Mouse (Mus musculus) lung, embryonic 16.5 days (tissue): Measurements from ENCODE around the gene Dscam. TPM values are rescaled to one million over a fixed set of nuclear protein-coding genes. Genes with fewer than 3 reads are reported as not detected.

Experiments
- ATAC-seq: fragments of 200-750 bp; cut with Nextera tagmentation; 2 replicates; pipeline ENCODE4 v1.8.0; 2017; ENCODE audit warnings: low read depth, mild to moderate bottlenecking, moderate library complexity
- H3K27ac ChIP-seq: fragments of 300-500 bp; sonication (generic); 2 replicates; pipeline ENCODE4 v1.5.1; 2014; ENCODE audit warnings: mild to moderate bottlenecking, control low read depth, low read length
- H3K27me3 ChIP-seq: fragments of 300-500 bp; sonication (generic); 2 replicates; pipeline ENCODE4 v1.6.1; 2014; ENCODE audit warnings: low read depth, low read length, mixed read lengths; ENCODE audit not compliant: control insufficient read depth, insufficient read depth
- H3K36me3 ChIP-seq: fragments of 300-500 bp; sonication (generic); 2 replicates; pipeline ENCODE4 v1.6.1; 2014; ENCODE audit warnings: low read length; ENCODE audit not compliant: control insufficient read depth, insufficient read depth
- H3K4me1 ChIP-seq: fragments of 300-500 bp; sonication (generic); replicated peaks from 2 replicates; pipeline ENCODE4 v1.6.1; 2014; ENCODE audit warnings: low read length, mixed read lengths; ENCODE audit not compliant: control insufficient read depth, insufficient read depth
- H3K4me2 ChIP-seq: fragments of 300-500 bp; sonication (generic); 2 replicates; pipeline ENCODE4 v1.6.1; 2014; ENCODE audit warnings: low read depth, low read length, control low read depth
- H3K4me3 ChIP-seq: fragments of 300-500 bp; sonication (generic); 2 replicates; pipeline ENCODE4 v1.5.1; 2014; ENCODE audit warnings: mild to moderate bottlenecking, low read length, control low read depth
- H3K9ac ChIP-seq: fragments of 300-500 bp; sonication (generic); 2 replicates; pipeline ENCODE4 v1.6.1; 2014; ENCODE audit warnings: low read length, control low read depth
- H3K9me3 ChIP-seq: fragments of 300-500 bp; sonication (generic); 2 replicates; pipeline ENCODE4 v1.6.1; 2016; ENCODE audit warnings: low read length; ENCODE audit not compliant: control insufficient read depth
- WGBS: fragments of 180-500 bp; shearing (Covaris S2); extraction: QIAGEN DNeasy Blood & Tissue Kit; methylation state at CpG from one replicate; pipeline ENCODE4 v1.1.7; 2014; 5-methylcytosine and 5-hydroxymethylcytosine counted together
- polyA plus RNA-seq: library from polyadenylated mRNA; unstranded; fragments of >200 nt; fragmentation: Nextera tagmentation; extraction: Ambion mirVana; gene quantifications from 2 replicates; pipeline ENCODE4 v1.2.1, GENCODE M21; 2015

The Dscam gene
- polyA plus RNA-seq, 1 experiment from 2014 or later = not detected

- no peak overlapping the region for H3K4me3 ChIP-seq
- 75% methylated on average over 1 of the region's 1 CpGs for WGBS
- no peak for ATAC-seq
- H3K9ac ChIP-seq = no peak overlapping the region
- no peaks in the 10 kb centered on the region for H3K36me3 ChIP-seq
- H3K9me3 ChIP-seq = no peaks in the 10 kb centered on the region
- no peak overlapping the region for H3K27ac ChIP-seq
- no peaks in the 10 kb centered on the region for H3K4me1 ChIP-seq
- H3K27me3 ChIP-seq = no peaks in the 10 kb centered on the region
- H3K4me2 ChIP-seq = no peak overlapping the region
These were observed 364.3 kb downstream of the Dscam start for GRCm38 (mm10) chr16:96806298-96806697.

GRCm38 (mm10) chr16:96802636-96803035 is 367.9 kb downstream of the Dscam start:
- Histone ChIP-seq H3K27ac (no peak overlapping the region), H3K4me3 (no peak overlapping the region), H3K36me3 (no peaks in the 10 kb centered on the region), H3K9ac (no peak overlapping the region), H3K4me2 (no peak overlapping the region), H3K4me1 (no peaks in the 10 kb centered on the region), H3K9me3 (no peaks in the 10 kb centered on the region), H3K27me3 (no peaks in the 10 kb centered on the region)
- ATAC-seq = no peak
- 69% methylated on average over 2 of the region's 2 CpGs for WGBS

GRCm38 (mm10) chr16:96801650-96802237 is 368.8 kb downstream of the Dscam start:
- ATAC-seq = no peak
- H3K27me3 ChIP-seq = no peaks in the 10 kb centered on the region
- H3K4me2 ChIP-seq = no peak overlapping the region
- no peaks in the 10 kb centered on the region for H3K9me3 ChIP-seq
- H3K4me1 ChIP-seq = no peaks in the 10 kb centered on the region
- no peak overlapping the region for H3K27ac ChIP-seq
- H3K4me3 ChIP-seq = no peak overlapping the region
- WGBS = 89% methylated on average over 1 of the region's 1 CpGs
- no peaks in the 10 kb centered on the region for H3K36me3 ChIP-seq
- H3K9ac ChIP-seq = no peak overlapping the region

- no peaks in the 10 kb centered on the region for H3K36me3 ChIP-seq
- H3K4me2 ChIP-seq = no peak overlapping the region
- H3K4me1 ChIP-seq = no peaks in the 10 kb centered on the region
- no peak overlapping the region for H3K9ac ChIP-seq
- no peak overlapping the region for H3K4me3 ChIP-seq
- no peak overlapping the region for H3K27ac ChIP-seq
- no peaks in the 10 kb centered on the region for H3K9me3 ChIP-seq
- H3K27me3 ChIP-seq = no peaks in the 10 kb centered on the region
- no peak for ATAC-seq
- 20% methylated on average over 2 of the region's 2 CpGs for WGBS
These were observed 375.1 kb downstream of the Dscam start for GRCm38 (mm10) chr16:96795431-96795830.

- no peak overlapping the region for H3K4me2 ChIP-seq
- H3K27me3 ChIP-seq = no peaks in the 10 kb centered on the region
- 59% methylated on average over 2 of the region's 2 CpGs for WGBS
- H3K9me3 ChIP-seq = no peaks in the 10 kb centered on the region
- H3K4me1 ChIP-seq = no peaks in the 10 kb centered on the region
- no peak overlapping the region for H3K4me3 ChIP-seq
- H3K27ac ChIP-seq = no peak overlapping the region
- no peaks in the 10 kb centered on the region for H3K36me3 ChIP-seq
- no peak overlapping the region for H3K9ac ChIP-seq
- ATAC-seq = no peak
These were observed 379.2 kb downstream of the Dscam start for GRCm38 (mm10) chr16:96791307-96791706.

DNA sequence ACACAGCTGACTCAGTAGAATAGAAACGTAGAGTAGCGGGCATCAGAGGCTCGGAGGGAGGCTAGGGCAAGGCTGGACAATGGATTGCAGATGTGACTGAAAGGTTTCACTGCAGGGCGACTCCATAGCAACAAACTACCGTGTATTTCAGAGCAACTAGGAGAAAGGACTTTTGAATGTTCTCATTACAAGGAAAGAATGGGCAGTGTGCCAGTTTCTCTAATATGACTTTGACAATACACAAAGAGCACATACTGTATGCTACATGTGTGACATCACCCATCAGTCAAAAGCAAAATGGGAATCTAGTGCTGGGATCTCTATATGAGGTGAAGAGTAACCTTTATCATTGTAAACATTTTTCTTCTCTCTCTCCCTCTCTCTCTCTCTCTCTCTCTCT is 382.3 kb downstream of the Dscam start:
- Histone ChIP-seq H3K4me1 (no peaks in the 10 kb centered on the region), H3K27ac (no peak overlapping the region), H3K4me3 (no peak overlapping the region), H3K36me3 (no peaks in the 10 kb centered on the region), H3K9ac (no peak overlapping the region), H3K4me2 (no peak overlapping the region), H3K9me3 (no peaks in the 10 kb centered on the region), H3K27me3 (no peaks in the 10 kb centered on the region)
- no peak for ATAC-seq
- WGBS = 74% methylated on average over 5 of the region's 5 CpGs

GRCm38 (mm10) chr16:96779021-96779420 is 391.5 kb downstream of the Dscam start:
- no peak overlapping the region for H3K4me2 ChIP-seq
- no peak overlapping the region for H3K4me3 ChIP-seq
- no peaks in the 10 kb centered on the region for H3K36me3 ChIP-seq
- no peaks in the 10 kb centered on the region for H3K27me3 ChIP-seq
- no peaks in the 10 kb centered on the region for H3K9me3 ChIP-seq
- no peaks in the 10 kb centered on the region for H3K4me1 ChIP-seq
- H3K9ac ChIP-seq = no peak overlapping the region
- 47% methylated on average over 5 of the region's 5 CpGs for WGBS
- no peak overlapping the region for H3K27ac ChIP-seq
- no peak for ATAC-seq

DNA sequence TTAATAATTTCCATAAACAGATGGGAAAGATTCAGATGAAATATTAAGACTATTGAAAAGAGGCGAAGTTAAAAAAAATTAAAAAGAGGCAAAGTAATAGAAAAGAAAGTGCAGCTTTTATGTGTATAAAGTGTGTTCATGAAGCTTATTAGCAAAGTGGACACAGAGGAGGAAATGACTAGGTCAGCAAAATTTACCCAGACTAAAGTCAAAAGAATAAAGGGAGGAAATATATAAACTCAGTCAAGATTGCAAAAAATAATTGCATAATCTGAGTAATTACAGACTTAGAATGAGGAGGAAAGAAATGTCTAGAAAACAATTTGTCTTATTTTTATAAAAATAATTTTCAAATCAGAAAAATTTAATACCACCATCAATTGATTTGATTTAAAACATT is 396.3 kb downstream of the Dscam start:
- 74% methylated on average over 1 of the region's 1 CpGs for WGBS
- no peaks in the 10 kb centered on the region for H3K27me3 ChIP-seq
- no peak overlapping the region for H3K4me2 ChIP-seq
- no peak for ATAC-seq
- no peaks in the 10 kb centered on the region for H3K4me1 ChIP-seq
- H3K36me3 ChIP-seq = no peaks in the 10 kb centered on the region
- no peaks in the 10 kb centered on the region for H3K9me3 ChIP-seq
- no peak overlapping the region for H3K9ac ChIP-seq
- H3K27ac ChIP-seq = no peak overlapping the region
- H3K4me3 ChIP-seq = no peak overlapping the region

- Histone ChIP-seq H3K9me3 (no peaks in the 10 kb centered on the region), H3K4me2 (no peak overlapping the region), H3K36me3 (no peaks in the 10 kb centered on the region), H3K9ac (no peak overlapping the region), H3K4me3 (no peak overlapping the region), H3K27me3 (no peaks in the 10 kb centered on the region), H3K27ac (no peak overlapping the region), H3K4me1 (no peaks in the 10 kb centered on the region)
- WGBS = 30% methylated on average over 3 of the region's 3 CpGs
- ATAC-seq = no peak
These were observed 402.6 kb downstream of the Dscam start for GRCm38 (mm10) chr16:96767985-96768384.

GRCm38 (mm10) chr16:96767508-96767907 is 403.0 kb downstream of the Dscam start:
- Histone ChIP-seq H3K4me1 (no peaks in the 10 kb centered on the region), H3K4me2 (no peak overlapping the region), H3K9ac (no peak overlapping the region), H3K36me3 (no peaks in the 10 kb centered on the region), H3K4me3 (no peak overlapping the region), H3K27me3 (no peaks in the 10 kb centered on the region), H3K9me3 (no peaks in the 10 kb centered on the region), H3K27ac (no peak overlapping the region)
- WGBS = 54% methylated on average over 4 of the region's 4 CpGs
- ATAC-seq = no peak
